Mouse (Mus musculus) liver, embryonic 14.5 days (tissue): Measurements from ENCODE around the gene Olfr376. TPM values are rescaled to one million over a fixed set of nuclear protein-coding genes. Genes with fewer than 3 reads are reported as not detected.

Source experiments
- ATAC-seq: fragments of 200-750 bp; cut with Nextera tagmentation; 2 replicates; pipeline ENCODE4 v1.8.0; 2017; ENCODE audit warnings: moderate number of reproducible peaks, mild to moderate bottlenecking, moderate library complexity; ENCODE audit not compliant: insufficient read depth
- DNase-seq, 3 experiments: peaks; one replicate each; pipeline ENCODE4 v3.0.0-alpha.2; 2012 to 2013; ENCODE audit warnings: low read depth in 3 of 3, low spot score in 3 of 3
- H3K27ac ChIP-seq: fragments of 300-500 bp; sonication (generic); 2 replicates; pipeline ENCODE4 v1.5.1; 2014; ENCODE audit warnings: moderate library complexity, mild to moderate bottlenecking, control low read depth, inconsistent platforms
- H3K27me3 ChIP-seq: fragments of 300-500 bp; sonication (generic); 2 replicates; pipeline ENCODE4 v1.6.1; 2014; ENCODE audit warnings: mild to moderate bottlenecking, low read length, moderate library complexity; ENCODE audit not compliant: control insufficient read depth, insufficient read depth
- H3K36me3 ChIP-seq: fragments of 300-500 bp; sonication (generic); replicated peaks from 2 replicates; pipeline ENCODE4 v1.6.1; 2014; ENCODE audit warnings: low read depth; ENCODE audit not compliant: control insufficient read depth, insufficient read depth
- H3K4me1 ChIP-seq, 2 experiments: fragments of 200-500 bp in 1 of 2; fragments of 300-500 bp in 1 of 2; sonication (generic) in 1 of 2; replicated peaks; 2 replicates each; pipeline ENCODE4 v1.6.1; 2012 to 2014; ENCODE audit warnings: antibody characterized with exemption in 1 of 2, inconsistent platforms in 1 of 2, low read length in 1 of 2; ENCODE audit not compliant: control insufficient read depth in 2 of 2, insufficient read depth in 2 of 2
- H3K4me2 ChIP-seq: fragments of 300-500 bp; sonication (generic); 2 replicates; pipeline ENCODE4 v1.6.1; 2014; ENCODE audit warnings: low read depth, mild to moderate bottlenecking, control low read depth, moderate library complexity
- H3K4me3 ChIP-seq, 2 experiments: fragments of 200-500 bp in 1 of 2; fragments of 300-500 bp in 1 of 2; sonication (generic) in 1 of 2; 2 replicates each; pipeline ENCODE4 v1.5.1; 2012 to 2014; ENCODE audit warnings: low read depth in 2 of 2, low read length in 2 of 2, mild to moderate bottlenecking in 2 of 2, control low read depth in 1 of 2, inconsistent platforms in 1 of 2, moderate library complexity in 1 of 2; ENCODE audit not compliant: insufficient read depth in 1 of 2
- H3K9ac ChIP-seq: fragments of 300-500 bp; sonication (generic); replicated peaks from 2 replicates; pipeline ENCODE4 v1.6.1; 2014; ENCODE audit warnings: mild to moderate bottlenecking, control low read depth, moderate library complexity
- H3K9me3 ChIP-seq: fragments of 300-500 bp; sonication (generic); 2 replicates; pipeline ENCODE4 v1.6.1; 2016; ENCODE audit warnings: low read length, mixed read lengths; ENCODE audit not compliant: control insufficient read depth
- CTCF ChIP-seq: IDR thresholded peaks from 2 replicates; pipeline ENCODE4 v1.5.1; 2016; ENCODE audit warnings: antibody characterized with exemption, low read depth, control low read depth
- EP300 ChIP-seq: IDR thresholded peaks from 2 replicates; pipeline ENCODE4 v1.6.1; 2016; ENCODE audit warnings: antibody characterized with exemption, low read depth
- WGBS: fragments of 180-500 bp; shearing (Covaris S2); extraction: QIAGEN DNeasy Blood & Tissue Kit; methylation state at CpG from one replicate; pipeline ENCODE4 v1.1.7; 2014; ENCODE audit not compliant: insufficient replicate concordance; 5-methylcytosine and 5-hydroxymethylcytosine counted together
- polyA plus RNA-seq, 2 experiments: library from polyadenylated mRNA; depleted of rRNA in 1 of 2; stranded (reverse) in 1 of 2; unstranded in 1 of 2; fragments of >200 nt; fragmentation: Nextera tagmentation in 1 of 2; extraction: Ambion mirVana in 1 of 2; gene quantifications; 2 replicates each; pipeline versions ENCODE4 v1.2.1 to v1.2.3; 2012 to 2014

Olfr376 gene
- polyA plus RNA-seq, 2 experiments = not detected

- Histone ChIP-seq H3K4me1 (no peaks in the 10 kb centered on the region), H3K27ac (no peak overlapping the region), H3K4me3 (no peak overlapping the region), H3K36me3 (no peaks in the 10 kb centered on the region), H3K9ac (no peak overlapping the region), H3K9me3 (no peaks in the 10 kb centered on the region), H3K27me3 (no peaks in the 10 kb centered on the region), H3K4me2 (no peak overlapping the region)
- no peak for ATAC-seq
- no peak for DNase-seq
- no peak for TF ChIP-seq CTCF
- TF ChIP-seq EP300 = no peak
- WGBS = 67% methylated on average over 2 of the region's 2 CpGs
Measured at GRCm38 (mm10) chr11:73333357-73333756, 37.7 kb upstream of the Olfr376 start.

GRCm38 (mm10) chr11:73336919-73337318 lies 34.1 kb upstream of the Olfr376 start:
- Histone ChIP-seq H3K27me3 (no peaks in the 10 kb centered on the region), H3K4me3 (no peak overlapping the region), H3K27ac (no peak overlapping the region), H3K9ac (no peak overlapping the region), H3K4me2 (no peak overlapping the region), H3K36me3 (no peaks in the 10 kb centered on the region), H3K9me3 (no peaks in the 10 kb centered on the region), H3K4me1 (no peaks in the 10 kb centered on the region)
- DNase-seq = no peak
- no peak for TF ChIP-seq CTCF
- no peak for TF ChIP-seq EP300
- ATAC-seq = no peak
- WGBS = 51% methylated on average over 4 of the region's 4 CpGs

- Histone ChIP-seq H3K27ac (no peak within 1 kb of the TSS), H3K9ac (no peak within 1 kb of the TSS), H3K36me3 (no peaks in the 10 kb centered on the region), H3K4me1 (no peaks in the 10 kb centered on the region), H3K27me3 (no peaks in the 10 kb centered on the region), H3K9me3 (no peaks in the 10 kb centered on the region), H3K4me2 (no peak within 1 kb of the TSS), H3K4me3 (no peak within 1 kb of the TSS)
- 27% methylated on average over 3 of the region's 3 CpGs for WGBS
- DNase-seq (no peak), ATAC-seq (no peak)
- TF ChIP-seq EP300 (no peak), CTCF (no peak)
Measured at GRCm38 (mm10) chr11:73350483-73350882, 20.6 kb upstream of the Olfr376 start, which contains the start of gene Olfr20. TSS of gene Olfr20 (plus strand) at chr11:73350783.

GRCm38 (mm10) chr11:73395374-73395773 lies 24.3 kb downstream of the Olfr376 start:
- DNase-seq (no peak), ATAC-seq (no peak)
- Histone ChIP-seq H3K4me2 (no peak overlapping the region), H3K27ac (no peak overlapping the region), H3K4me1 (no peaks in the 10 kb centered on the region), H3K4me3 (no peak overlapping the region), H3K9me3 (no peaks in the 10 kb centered on the region), H3K9ac (no peak overlapping the region), H3K27me3 (no peaks in the 10 kb centered on the region), H3K36me3 (no peaks in the 10 kb centered on the region)
- WGBS = 51% methylated on average over 4 of the region's 4 CpGs
- TF ChIP-seq EP300 (no peak), CTCF (no peak)

GRCm38 (mm10) chr11:73399514-73399913 lies 28.5 kb downstream of the Olfr376 start, which contains the start of gene Olfr1:
TSS of gene Olfr1 (minus strand) at chr11:73399614.
- H3K27me3 ChIP-seq = no peaks in the 10 kb centered on the region
- H3K27ac ChIP-seq = no peak within 1 kb of the TSS
- H3K36me3 ChIP-seq = no peaks in the 10 kb centered on the region
- TF ChIP-seq CTCF (no peak), EP300 (no peak)
- H3K9ac ChIP-seq = no peak within 1 kb of the TSS
- DNase-seq (no peak), ATAC-seq (no peak)
- no peaks in the 10 kb centered on the region for H3K4me1 ChIP-seq
- H3K9me3 ChIP-seq = no peaks in the 10 kb centered on the region
- no peak within 1 kb of the TSS for H3K4me3 ChIP-seq
- H3K4me2 ChIP-seq = no peak within 1 kb of the TSS

Other genes with a start within 250 kb of the Olfr376 start
- gene Haspin, start 233.0 kb upstream of the Olfr376 start, polyA plus RNA-seq (2012; rRNA removed) = 4.5 and 5.7 TPM in 2 replicates
- 10.5 and 12.6 TPM in 2 replicates for gene Haspin, start 233.0 kb upstream of the Olfr376 start, polyA plus RNA-seq (2014; fragmentation: Nextera tagmentation; extraction: Ambion mirVana)
- 0.05 and 0.08 TPM in 2 replicates for gene P2rx5, start 210.8 kb upstream of the Olfr376 start, polyA plus RNA-seq (2012; rRNA removed)
- gene P2rx5, start 210.8 kb upstream of the Olfr376 start, polyA plus RNA-seq (2014; fragmentation: Nextera tagmentation; extraction: Ambion mirVana) = 0.15 and 0.16 TPM in 2 replicates
- 38.3 and 40.1 TPM in 2 replicates for gene Emc6, start 194.2 kb upstream of the Olfr376 start, polyA plus RNA-seq (2012; rRNA removed)
- 80.3 and 83.7 TPM in 2 replicates for gene Emc6, start 194.2 kb upstream of the Olfr376 start, polyA plus RNA-seq (2014; fragmentation: Nextera tagmentation; extraction: Ambion mirVana)
- gene Tax1bp3, start 194.2 kb upstream of the Olfr376 start, polyA plus RNA-seq (2012; rRNA removed) = 10.8 and 11.6 TPM in 2 replicates
- gene Tax1bp3, start 194.2 kb upstream of the Olfr376 start, polyA plus RNA-seq (2014; fragmentation: Nextera tagmentation; extraction: Ambion mirVana) = 25.8 and 26.7 TPM in 2 replicates
- gene Ctns, start 172.2 kb upstream of the Olfr376 start, polyA plus RNA-seq (2012; rRNA removed) = 4.5 and 5.3 TPM in 2 replicates
- gene Ctns, start 172.2 kb upstream of the Olfr376 start, polyA plus RNA-seq (2014; fragmentation: Nextera tagmentation; extraction: Ambion mirVana) = 4.8 and 6.8 TPM in 2 replicates
- 1.6 and 2.0 TPM in 2 replicates for gene Shpk, start 171.8 kb upstream of the Olfr376 start, polyA plus RNA-seq (2012; rRNA removed)
- 1.5 and 2.4 TPM in 2 replicates for gene Shpk, start 171.8 kb upstream of the Olfr376 start, polyA plus RNA-seq (2014; fragmentation: Nextera tagmentation; extraction: Ambion mirVana)
- 0.03 TPM in 1 of 2 replicates, not detected in the other for gene Trpv1, start 137.0 kb upstream of the Olfr376 start, polyA plus RNA-seq (2012; rRNA removed)
- gene Trpv1, start 137.0 kb upstream of the Olfr376 start, polyA plus RNA-seq (2014; fragmentation: Nextera tagmentation; extraction: Ambion mirVana) = not detected in 2 replicates
- 0.01 TPM in 2 replicates for gene Trpv3, start 103.9 kb upstream of the Olfr376 start, polyA plus RNA-seq (2012; rRNA removed)
- 0.03 TPM in 1 of 2 replicates, not detected in the other for gene Trpv3, start 103.9 kb upstream of the Olfr376 start, polyA plus RNA-seq (2014; fragmentation: Nextera tagmentation; extraction: Ambion mirVana)
- 1.6 and 2.2 TPM in 2 replicates for gene Aspa, start 41.6 kb upstream of the Olfr376 start, polyA plus RNA-seq (2012; rRNA removed)
- gene Aspa, start 41.6 kb upstream of the Olfr376 start, polyA plus RNA-seq (2014; fragmentation: Nextera tagmentation; extraction: Ambion mirVana) = 2.5 and 3.2 TPM in 2 replicates
- 0.12 TPM in 2 replicates for gene Gm49340, start 41.5 kb upstream of the Olfr376 start, polyA plus RNA-seq (2012; rRNA removed)
- not detected in 2 replicates for gene Gm49340, start 41.5 kb upstream of the Olfr376 start, polyA plus RNA-seq (2014; fragmentation: Nextera tagmentation; extraction: Ambion mirVana)
- 1.3 and 2.0 TPM in 2 replicates for gene Spata22, start 41.5 kb upstream of the Olfr376 start, polyA plus RNA-seq (2012; rRNA removed)
- 0.64 and 1.0 TPM in 2 replicates for gene Spata22, start 41.5 kb upstream of the Olfr376 start, polyA plus RNA-seq (2014; fragmentation: Nextera tagmentation; extraction: Ambion mirVana)
- 0.31 and 0.47 TPM in 2 replicates for gene Olfr20, start 20.5 kb upstream of the Olfr376 start, polyA plus RNA-seq (2012; rRNA removed)
- gene Olfr20, start 20.5 kb upstream of the Olfr376 start, polyA plus RNA-seq (2014; fragmentation: Nextera tagmentation; extraction: Ambion mirVana) = 0.05 TPM in 1 of 2 replicates, not detected in the other
- not detected in 2 replicates for gene Olfr1, start 28.4 kb downstream of the Olfr376 start, polyA plus RNA-seq (2012; rRNA removed)
- not detected in 2 replicates for gene Olfr1, start 28.4 kb downstream of the Olfr376 start, polyA plus RNA-seq (2014; fragmentation: Nextera tagmentation; extraction: Ambion mirVana)
- gene Olfr378, start 57.2 kb downstream of the Olfr376 start, polyA plus RNA-seq (2012; rRNA removed) = not detected in 2 replicates
- not detected in 2 replicates for gene Olfr378, start 57.2 kb downstream of the Olfr376 start, polyA plus RNA-seq (2014; fragmentation: Nextera tagmentation; extraction: Ambion mirVana)
- not detected in 2 replicates for gene Olfr380, start 86.3 kb downstream of the Olfr376 start, polyA plus RNA-seq (2012; rRNA removed)
- not detected in 2 replicates for gene Olfr380, start 86.3 kb downstream of the Olfr376 start, polyA plus RNA-seq (2014; fragmentation: Nextera tagmentation; extraction: Ambion mirVana)
- not detected in 2 replicates for gene Olfr381, start 120.4 kb downstream of the Olfr376 start, polyA plus RNA-seq (2012; rRNA removed)
- not detected in 2 replicates for gene Olfr381, start 120.4 kb downstream of the Olfr376 start, polyA plus RNA-seq (2014; fragmentation: Nextera tagmentation; extraction: Ambion mirVana)
- not detected in 2 replicates for gene Olfr382, start 146.0 kb downstream of the Olfr376 start, polyA plus RNA-seq (2012; rRNA removed)
- gene Olfr382, start 146.0 kb downstream of the Olfr376 start, polyA plus RNA-seq (2014; fragmentation: Nextera tagmentation; extraction: Ambion mirVana) = not detected in 2 replicates
- not detected in 2 replicates for gene Olfr385, start 221.8 kb downstream of the Olfr376 start, polyA plus RNA-seq (2012; rRNA removed)
- gene Olfr385, start 221.8 kb downstream of the Olfr376 start, polyA plus RNA-seq (2014; fragmentation: Nextera tagmentation; extraction: Ambion mirVana) = not detected in 2 replicates
- not detected in 2 replicates for gene Olfr384, start 227.3 kb downstream of the Olfr376 start, polyA plus RNA-seq (2012; rRNA removed)
- gene Olfr384, start 227.3 kb downstream of the Olfr376 start, polyA plus RNA-seq (2014; fragmentation: Nextera tagmentation; extraction: Ambion mirVana) = not detected in 2 replicates